Mouse (Mus musculus) brain, embryonic 14.5 days (tissue): Measurements from ENCODE around the gene Tpbgl.

Source experiments
- CTCF ChIP-seq: fragments of 200-500 bp; IDR thresholded peaks from 2 replicates; pipeline ENCODE4 v1.5.1; 2012; ENCODE audit warnings: inconsistent platforms, mild to moderate bottlenecking, moderate library complexity, borderline replicate concordance; ENCODE audit not compliant: insufficient read depth, insufficient read length; ENCODE audit errors: extremely low read depth
- POLR2A ChIP-seq: fragments of 200-500 bp; IDR thresholded peaks from 2 replicates; pipeline ENCODE4 v1.6.1; 2012; ENCODE audit warnings: mild to moderate bottlenecking, inconsistent platforms, borderline replicate concordance; ENCODE audit not compliant: poor library complexity, insufficient read depth, insufficient read length, severe bottlenecking; ENCODE audit errors: extremely low read depth

DNA sequence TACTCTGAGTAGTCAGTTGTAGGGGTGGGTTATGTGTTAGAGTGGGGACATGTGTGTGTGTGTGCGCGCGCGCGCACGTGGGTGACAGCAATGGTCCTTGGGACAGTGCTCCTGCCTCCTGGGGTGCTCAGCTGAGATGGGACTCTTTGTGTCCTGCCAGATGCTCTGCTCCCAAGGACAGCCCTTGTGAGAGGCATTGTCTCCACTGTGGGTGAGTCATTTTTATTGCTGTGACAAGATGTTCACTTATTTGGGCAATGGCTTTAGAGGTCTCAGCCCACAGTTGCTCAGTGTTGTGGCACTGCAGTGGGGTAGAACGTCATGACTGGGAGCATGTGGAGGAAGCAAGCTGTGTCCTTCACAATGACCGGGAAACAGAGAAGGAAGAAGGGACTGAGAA lies 40.9 kb downstream of the Tpbgl start:
- TF ChIP-seq CTCF = no peak
- TF ChIP-seq POLR2A = no peak
